Mouse (Mus musculus) limb, embryonic 12.5 days (tissue): ENCODE data around the gene Cdh13. TPM values are rescaled to one million over a fixed set of nuclear protein-coding genes. Genes with fewer than 3 reads are reported as not detected.
"Not testable (repeated sequence)": the region's sequence is repeated elsewhere in the genome, so short reads cannot be mapped to it uniquely, and the experiment has no call there.

Source experiments
- ATAC-seq: fragments of 200-750 bp; cut with Nextera tagmentation; 2 replicates; pipeline ENCODE4 v1.8.0; 2017; ENCODE audit warnings: low read depth, moderate TSS enrichment; ENCODE audit not compliant: insufficient number of reproducible peaks, insufficient read depth, low FRiP score, low TSS enrichment
- H3K27ac ChIP-seq: fragments of 300-500 bp; sonication (generic); 2 replicates; pipeline ENCODE4 v1.5.1; 2016; ENCODE audit warnings: mild to moderate bottlenecking, moderate library complexity
- H3K27me3 ChIP-seq: fragments of 300-500 bp; sonication (generic); 2 replicates; pipeline ENCODE4 v1.6.1; 2016; ENCODE audit warnings: mild to moderate bottlenecking, moderate library complexity
- H3K36me3 ChIP-seq: fragments of 300-500 bp; sonication (generic); 2 replicates; pipeline ENCODE4 v1.6.1; 2016; ENCODE audit warnings: mild to moderate bottlenecking, moderate library complexity
- H3K4me1 ChIP-seq: fragments of 300-500 bp; sonication (generic); replicated peaks from 2 replicates; pipeline ENCODE4 v1.6.1; 2016
- H3K4me2 ChIP-seq: fragments of 300-500 bp; sonication (generic); 2 replicates; pipeline ENCODE4 v1.6.1; 2016; ENCODE audit warnings: mild to moderate bottlenecking, moderate library complexity
- H3K4me3 ChIP-seq: fragments of 300-500 bp; sonication (generic); replicated peaks from 2 replicates; pipeline ENCODE4 v1.5.1; 2016; ENCODE audit warnings: mild to moderate bottlenecking
- H3K9ac ChIP-seq: fragments of 300-500 bp; sonication (generic); replicated peaks from 2 replicates; pipeline ENCODE4 v1.6.1; 2016; ENCODE audit warnings: mild to moderate bottlenecking, moderate library complexity
- H3K9me3 ChIP-seq: fragments of 300-500 bp; sonication (generic); 2 replicates; pipeline ENCODE4 v1.6.1; 2016; ENCODE audit warnings: mild to moderate bottlenecking, moderate library complexity
- WGBS: fragments of 180-500 bp; shearing (Covaris S2); methylation state at CpG from one replicate; pipeline ENCODE4 v1.1.7; 2016; 5-methylcytosine and 5-hydroxymethylcytosine counted together
- polyA plus RNA-seq: library from polyadenylated mRNA; unstranded; fragments of >200 nt; fragmentation: Nextera tagmentation; extraction: Ambion mirVana; gene quantifications from 2 replicates; pipeline ENCODE4 v1.2.1, GENCODE M21; 2016

Gene Cdh13
- polyA plus RNA-seq, 1 experiment from 2014 or later, result 8.0 TPM

DNA sequence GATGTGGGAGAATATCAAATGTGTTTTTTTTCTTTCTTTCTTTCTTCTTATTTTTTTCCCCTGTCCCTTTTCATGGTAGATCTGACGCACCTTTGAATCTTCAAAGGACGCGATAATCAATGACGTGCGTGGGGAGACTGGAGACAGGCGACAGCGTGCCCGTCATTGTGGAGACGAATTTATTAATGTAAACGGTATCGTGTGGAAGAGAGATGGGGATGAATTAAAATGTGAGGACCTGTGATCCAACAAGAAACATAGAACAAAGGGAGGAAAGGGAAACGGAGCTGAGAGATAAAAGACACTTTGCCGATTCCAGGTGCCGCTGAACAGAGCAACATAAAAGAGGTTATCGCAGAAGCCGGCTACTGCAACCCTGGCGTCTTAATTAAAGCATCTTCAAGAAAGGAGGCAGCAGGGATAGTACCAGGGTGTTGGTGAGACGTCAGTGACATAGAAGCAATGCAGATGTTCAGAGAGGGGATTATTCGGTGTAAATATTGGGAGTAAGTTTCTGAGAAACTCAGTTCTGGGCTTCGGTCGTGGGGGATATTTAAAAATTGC lies 464.6 kb downstream of the Cdh13 start:
- Histone ChIP-seq H3K4me2 (no peak overlapping the region), H3K9me3 (no peaks in the 10 kb centered on the region), H3K4me3 (no peak overlapping the region), H3K36me3 (no peaks in the 10 kb centered on the region), H3K27me3 (no peaks in the 10 kb centered on the region; the same call in 1 of the 2 replicates), H3K4me1 (no peaks in the 10 kb centered on the region), H3K27ac (no peak overlapping the region), H3K9ac (no peak overlapping the region)
- WGBS, result 86% methylated on average over 21 of the region's 21 CpGs
- ATAC-seq, result no peak

GRCm38 (mm10) chr8:118749191-118749590 lies 465.7 kb downstream of the Cdh13 start:
- ATAC-seq, result no peak
- 97% methylated on average over 3 of the region's 3 CpGs for WGBS

GRCm38 (mm10) chr8:118749786-118750185 lies 466.3 kb downstream of the Cdh13 start:
- no peak overlapping the region for H3K4me3 ChIP-seq
- WGBS, result 86% methylated on average over 11 of the region's 11 CpGs
- H3K27me3 ChIP-seq, result no peaks in the 10 kb centered on the region; the same call in 1 of the 2 replicates
- no peak overlapping the region for H3K9ac ChIP-seq
- H3K36me3 ChIP-seq, result no peaks in the 10 kb centered on the region
- ATAC-seq, result no peak
- H3K4me1 ChIP-seq, result no peaks in the 10 kb centered on the region
- no peak overlapping the region for H3K27ac ChIP-seq
- H3K4me2 ChIP-seq, result no peak overlapping the region
- H3K9me3 ChIP-seq, result no peaks in the 10 kb centered on the region

More at GRCm38 (mm10) chr8:118749191-118749590, 465.7 kb downstream of the Cdh13 start:
- H3K36me3 ChIP-seq, result no peaks in the 10 kb centered on the region
- no peak overlapping the region for H3K27ac ChIP-seq
- H3K27me3 ChIP-seq, result no peaks in the 10 kb centered on the region; the same call in 1 of the 2 replicates
- H3K4me1 ChIP-seq, result no peaks in the 10 kb centered on the region
- H3K4me3 ChIP-seq, result no peak overlapping the region
- no peaks in the 10 kb centered on the region for H3K9me3 ChIP-seq
- H3K4me2 ChIP-seq, result no peak overlapping the region
- H3K9ac ChIP-seq, result no peak overlapping the region

DNA sequence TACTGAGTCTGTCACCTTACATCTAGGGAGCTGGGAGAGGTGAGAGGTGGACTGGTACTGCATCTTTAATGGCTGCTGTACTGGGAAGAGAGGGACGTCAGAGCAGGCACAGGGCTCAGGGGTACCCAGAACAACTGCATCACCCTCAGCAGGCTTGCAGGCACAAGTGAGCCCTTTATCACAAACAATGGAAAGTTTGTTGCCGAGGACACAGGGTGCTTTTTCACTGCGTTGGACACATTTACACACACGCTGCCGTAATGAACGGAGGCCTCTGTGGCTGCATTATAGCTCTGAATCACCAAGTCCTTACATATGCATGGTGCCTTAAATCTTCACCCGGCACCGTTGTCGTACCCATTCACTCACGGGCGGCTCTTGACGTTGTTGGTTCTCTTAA lies 470.2 kb downstream of the Cdh13 start:
- ATAC-seq, result no peak
- no peak overlapping the region for H3K9ac ChIP-seq
- no peak overlapping the region for H3K4me3 ChIP-seq
- no peak overlapping the region for H3K4me2 ChIP-seq
- no peaks in the 10 kb centered on the region for H3K27me3 ChIP-seq
- no peaks in the 10 kb centered on the region for H3K36me3 ChIP-seq
- WGBS, result 81% methylated on average over 12 of the region's 12 CpGs
- H3K27ac ChIP-seq, result no peak overlapping the region
- H3K4me1 ChIP-seq, result no peaks in the 10 kb centered on the region
- no peaks in the 10 kb centered on the region for H3K9me3 ChIP-seq

DNA sequence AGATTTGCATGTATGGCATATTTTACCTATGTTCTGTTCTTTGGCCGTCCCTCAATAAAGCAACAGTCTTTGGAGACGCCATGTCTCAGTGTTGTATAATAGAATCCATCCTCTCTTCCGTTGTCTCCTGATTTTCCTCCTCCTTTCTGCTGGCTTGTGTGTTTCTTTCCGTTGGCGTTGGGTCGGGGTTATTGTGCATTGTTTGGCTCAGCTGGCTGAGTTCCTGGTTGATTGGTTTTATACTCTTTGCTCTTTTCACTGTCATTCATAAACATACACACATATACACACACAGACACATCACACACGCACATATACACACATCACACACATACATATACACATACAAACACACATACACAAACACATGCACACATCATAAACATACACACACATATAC lies 470.6 kb downstream of the Cdh13 start:
- no peak overlapping the region for H3K4me3 ChIP-seq
- no peak overlapping the region for H3K9ac ChIP-seq
- no peaks in the 10 kb centered on the region for H3K27me3 ChIP-seq
- H3K4me2 ChIP-seq, result no peak overlapping the region
- H3K9me3 ChIP-seq, result no peaks in the 10 kb centered on the region
- 89% methylated on average over 7 of the region's 7 CpGs for WGBS
- no peaks in the 10 kb centered on the region for H3K36me3 ChIP-seq
- H3K4me1 ChIP-seq, result no peaks in the 10 kb centered on the region
- ATAC-seq, result no peak
- no peak overlapping the region for H3K27ac ChIP-seq

DNA sequence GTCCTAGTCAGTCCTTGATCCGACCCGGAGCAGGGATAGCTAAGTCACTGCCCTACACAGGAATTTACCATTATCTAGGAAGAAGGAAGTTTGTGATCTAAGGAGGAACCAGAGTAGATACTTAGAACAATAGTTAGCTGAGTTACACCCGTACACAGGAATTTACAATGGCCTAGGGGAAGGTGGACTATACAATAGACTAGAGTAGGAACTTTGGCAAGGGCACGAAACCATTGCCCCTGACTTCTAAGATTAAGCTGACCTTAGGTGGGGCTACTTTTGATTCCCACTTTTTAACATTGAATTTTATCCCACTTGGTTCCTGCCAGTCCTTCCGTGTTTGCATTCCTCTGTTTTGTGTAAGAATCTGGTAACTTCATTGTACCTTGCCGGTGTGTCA lies 494.0 kb downstream of the Cdh13 start:
- H3K9me3 ChIP-seq, H3K27ac ChIP-seq, ATAC-seq, H3K4me2 ChIP-seq, H3K36me3 ChIP-seq, H3K27me3 ChIP-seq, H3K4me1 ChIP-seq, H3K9ac ChIP-seq, H3K4me3 ChIP-seq: not testable (repeated sequence)
- WGBS, result 91% methylated on average over 6 of the region's 6 CpGs

- no peaks in the 10 kb centered on the region for H3K4me1 ChIP-seq
- H3K36me3 ChIP-seq, result no peaks in the 10 kb centered on the region
- H3K9me3 ChIP-seq, result no peaks in the 10 kb centered on the region
- H3K9ac ChIP-seq, result no peak overlapping the region
- H3K4me2 ChIP-seq, result no peak overlapping the region
- no peak overlapping the region for H3K4me3 ChIP-seq
- ATAC-seq, result no peak
- H3K27ac ChIP-seq, result no peak overlapping the region
- 79% methylated on average over 1 of the region's 1 CpGs for WGBS
- H3K27me3 ChIP-seq, result no peaks in the 10 kb centered on the region
Measured at GRCm38 (mm10) chr8:118778374-118778773, 494.8 kb downstream of the Cdh13 start.

- H3K4me1 ChIP-seq, result no peaks in the 10 kb centered on the region
- no peak overlapping the region for H3K27ac ChIP-seq
- no peaks in the 10 kb centered on the region for H3K27me3 ChIP-seq
- no peaks in the 10 kb centered on the region for H3K9me3 ChIP-seq
- WGBS, result 89% methylated on average over 13 of the region's 13 CpGs
- no peak overlapping the region for H3K4me3 ChIP-seq
- no peak overlapping the region for H3K9ac ChIP-seq
- H3K36me3 ChIP-seq, result no peaks in the 10 kb centered on the region
- no peak for ATAC-seq
- no peak overlapping the region for H3K4me2 ChIP-seq
Measured at GRCm38 (mm10) chr8:118785646-118786045, 502.1 kb downstream of the Cdh13 start.

GRCm38 (mm10) chr8:118789649-118790048 lies 506.1 kb downstream of the Cdh13 start:
- H3K4me1 ChIP-seq, result no peaks in the 10 kb centered on the region
- no peaks in the 10 kb centered on the region for H3K9me3 ChIP-seq
- 86% methylated on average over 7 of the region's 7 CpGs for WGBS
- H3K27me3 ChIP-seq, result no peaks in the 10 kb centered on the region
- H3K4me2 ChIP-seq, result no peak overlapping the region
- no peak overlapping the region for H3K9ac ChIP-seq
- no peak overlapping the region for H3K27ac ChIP-seq
- H3K36me3 ChIP-seq, result no peaks in the 10 kb centered on the region
- no peak for ATAC-seq
- no peak overlapping the region for H3K4me3 ChIP-seq

DNA sequence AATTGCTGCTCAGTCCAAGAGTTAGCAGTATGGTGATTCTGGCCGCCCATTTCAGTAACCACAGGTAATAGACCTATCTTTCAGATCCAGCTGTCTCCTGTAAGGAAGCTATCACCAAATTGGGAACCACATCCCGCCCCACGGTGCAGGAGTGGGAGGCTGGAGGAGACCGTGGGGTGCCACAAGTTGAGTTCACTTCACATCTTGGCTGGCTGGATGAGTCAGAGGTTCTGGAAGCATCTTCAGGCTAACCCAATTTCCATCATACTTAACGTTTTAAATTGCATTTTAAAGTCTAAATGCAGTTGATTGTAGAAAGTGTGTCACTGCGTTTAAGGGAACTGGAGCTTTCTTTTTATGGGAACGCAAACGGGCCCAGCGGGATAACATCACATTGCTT lies 511.4 kb downstream of the Cdh13 start:
- Histone ChIP-seq H3K27ac (no peak overlapping the region), H3K4me3 (no peak overlapping the region), H3K4me1 (no peaks in the 10 kb centered on the region), H3K9me3 (0 out of 2 replicates have a peak, but pooled peaks cover under 1% of the 10 kb centered on the region), H3K36me3 (no peaks in the 10 kb centered on the region), H3K9ac (no peak overlapping the region), H3K4me2 (no peak overlapping the region), H3K27me3 (no peaks in the 10 kb centered on the region)
- ATAC-seq, result no peak
- WGBS, result 83% methylated on average over 9 of the region's 9 CpGs

GRCm38 (mm10) chr8:118796491-118796890 lies 513.0 kb downstream of the Cdh13 start:
- Histone ChIP-seq H3K9me3 (peaks cover 16% of the 10 kb centered on the region; the same call in 1 of the 2 replicates), H3K4me1 (no peaks in the 10 kb centered on the region), H3K4me3 (no peak overlapping the region), H3K9ac (no peak overlapping the region), H3K27me3 (no peaks in the 10 kb centered on the region), H3K4me2 (no peak overlapping the region), H3K36me3 (no peaks in the 10 kb centered on the region), H3K27ac (no peak overlapping the region)
- WGBS, result 52% methylated on average over 7 of the region's 7 CpGs
- no peak for ATAC-seq

DNA sequence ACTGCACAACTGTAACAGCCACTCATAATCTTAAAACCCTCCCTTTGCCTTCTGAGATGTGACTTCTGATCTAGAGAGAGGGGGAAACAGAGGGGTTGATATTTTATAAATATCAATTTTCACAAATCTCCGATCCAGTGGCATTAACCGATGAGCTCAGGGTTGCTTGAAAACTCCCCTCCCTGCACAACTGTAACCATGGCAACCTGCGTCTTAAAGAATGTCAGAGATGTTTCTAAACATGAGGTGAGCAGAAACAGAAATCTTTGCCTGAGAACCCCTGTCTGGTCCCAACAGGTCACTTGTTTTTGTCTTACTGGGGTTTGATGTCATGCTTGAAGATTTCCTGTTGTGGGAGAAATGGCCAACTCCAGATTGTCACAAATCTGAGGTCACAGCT lies 513.6 kb downstream of the Cdh13 start:
- no peak overlapping the region for H3K27ac ChIP-seq
- ATAC-seq, result no peak
- H3K9me3 ChIP-seq, result peaks cover 20% of the 10 kb centered on the region; the same call in 1 of the 2 replicates
- H3K4me1 ChIP-seq, result no peaks in the 10 kb centered on the region
- no peak overlapping the region for H3K4me2 ChIP-seq
- H3K27me3 ChIP-seq, result no peaks in the 10 kb centered on the region
- 82% methylated on average over 3 of the region's 3 CpGs for WGBS
- H3K4me3 ChIP-seq, result no peak overlapping the region
- H3K36me3 ChIP-seq, result no peaks in the 10 kb centered on the region
- no peak overlapping the region for H3K9ac ChIP-seq
